Mouse (Mus musculus): ENCODE measurements at regions not wholly inside any gene's neighbourhood (a gene's known extent, or its start where the extent isn't known, plus 50 kb on each side); places are given as distances from the start of the nearest gene placed in this dataset.

GRCm38 (mm10) chr1:137549659-137550058, 589.4 kb upstream of the Nr5a2 start:
- DNase-seq: no peak

- no peak for DNase-seq
Observed at GRCm38 (mm10) chr1:137545666-137546065, 585.4 kb upstream of the Nr5a2 start.

GRCm38 (mm10) chr1:137543828-137544227, 583.6 kb upstream of the Nr5a2 start:
- DNase-seq: no peak

GRCm38 (mm10) chr1:137541453-137541852, 581.2 kb upstream of the Nr5a2 start:
- DNase-seq: no peak

- DNase-seq: peak; percentile 27
Observed at GRCm38 (mm10) chr1:137539424-137540116, 579.3 kb upstream of the Nr5a2 start.

- DNase-seq: peak; percentile 82
Observed at GRCm38 (mm10) chr1:137514750-137515149, 554.5 kb upstream of the Nr5a2 start.

GRCm38 (mm10) chr1:137503704-137504422, 543.6 kb upstream of the Nr5a2 start:
- DNase-seq: no peak

GRCm38 (mm10) chr1:137488226-137488625, 528.0 kb upstream of the Nr5a2 start:
- no peak for DNase-seq

- no peak for DNase-seq
Observed at GRCm38 (mm10) chr1:137478459-137478858, 518.2 kb upstream of the Nr5a2 start.

GRCm38 (mm10) chr1:137477239-137477638, 517.0 kb upstream of the Nr5a2 start:
- DNase-seq: peak; percentile 66

- peak; percentile 84 for DNase-seq
Observed at GRCm38 (mm10) chr1:137474858-137475257, 514.6 kb upstream of the Nr5a2 start.

GRCm38 (mm10) chr1:137473800-137474685, 513.8 kb upstream of the Nr5a2 start:
- DNase-seq: peak; percentile 49

GRCm38 (mm10) chr1:137464971-137465370, 504.7 kb upstream of the Nr5a2 start:
- DNase-seq: peak; percentile 65

GRCm38 (mm10) chr1:137461189-137461588, 500.9 kb upstream of the Nr5a2 start:
- DNase-seq: no peak

- DNase-seq: peak; percentile 87
Observed at GRCm38 (mm10) chr1:137453446-137454208, 493.4 kb upstream of the Nr5a2 start.

GRCm38 (mm10) chr1:137452749-137453148, 492.5 kb upstream of the Nr5a2 start:
- DNase-seq: no peak

GRCm38 (mm10) chr1:137446497-137446896, 486.2 kb upstream of the Nr5a2 start:
- no peak for DNase-seq

- no peak for DNase-seq
Observed at GRCm38 (mm10) chr1:137428110-137428509, 467.9 kb upstream of the Nr5a2 start.

GRCm38 (mm10) chr1:137418388-137418787, 458.1 kb upstream of the Nr5a2 start:
- no peak for DNase-seq

- DNase-seq: no peak
Observed at GRCm38 (mm10) chr1:137396736-137397135, 436.5 kb upstream of the Nr5a2 start.

GRCm38 (mm10) chr1:137387509-137387908, 427.3 kb upstream of the Nr5a2 start:
- DNase-seq: no peak
